Mouse (Mus musculus) CD4-positive, CD25-positive, alpha-beta regulatory T cell (primary cell): Measurements from ENCODE around the gene Padi4. TPM values are rescaled to one million over a fixed set of nuclear protein-coding genes. Genes with fewer than 3 reads are reported as not detected.

Source experiments
- polyA plus RNA-seq: library from polyadenylated mRNA; unstranded; fragments of 100-300 nt; shearing (Covaris generic); gene quantifications from one replicate; pipeline ENCODE4 v1.2.1, GENCODE M21; 2017

Padi4 gene
- polyA plus RNA-seq = 0.84 TPM

GRCm38 (mm10) chr4:140774025-140774800 lies at the start of gene Padi4:
Gene Padi4 (minus strand): TSS chr4:140774236.

GRCm38 (mm10) chr4:140810458-140811260 lies 36.6 kb upstream of the Padi4 start, which contains the start of gene Padi3:
Gene Padi3 (minus strand): TSS chr4:140810648.

GRCm38 (mm10) chr4:140742543-140742942 lies 31.5 kb downstream of the Padi4 start, which contains the start of gene Padi6:
Gene Padi6 (minus strand): TSS chr4:140742643.

GRCm38 (mm10) chr4:140700269-140701018 lies 73.6 kb downstream of the Padi4 start, which contains the start of gene Rcc2:
Gene Rcc2 (plus strand): TSS chr4:140700541.

Other genes with a start within 250 kb of the Padi4 start
- 1.2 TPM for gene Arhgef10l, start 108.2 kb downstream of the Padi4 start, polyA plus RNA-seq
- gene Rcc2, start 73.7 kb downstream of the Padi4 start, polyA plus RNA-seq = 124 TPM
- not detected for gene Padi6, start 31.6 kb downstream of the Padi4 start, polyA plus RNA-seq
- gene Padi3, start 36.4 kb upstream of the Padi4 start, polyA plus RNA-seq = 0.28 TPM
- 0.51 TPM for gene Padi1, start 71.5 kb upstream of the Padi4 start, polyA plus RNA-seq
- 13.2 TPM for gene Padi2, start 132.1 kb upstream of the Padi4 start, polyA plus RNA-seq
- gene Sdhb, start 187.0 kb upstream of the Padi4 start, polyA plus RNA-seq = 268 TPM
- 58.0 TPM for gene Atp13a2, start 212.6 kb upstream of the Padi4 start, polyA plus RNA-seq
- not detected for gene Mfap2, start 236.2 kb upstream of the Padi4 start, polyA plus RNA-seq